Mouse (Mus musculus): ENCODE data around the gene Gm20388.

- TF ChIP-seq CTCF (IDR thresholded peaks at IDR 0.05; ENCODE audit: low read depth, low read length), result no peak
- no peak for TF ChIP-seq GATA1 (IDR thresholded peaks at IDR 0.05; ENCODE audit: borderline replicate concordance, low read length)
- TF ChIP-seq TAL1 (conservative IDR thresholded peaks at IDR 0.05; ENCODE audit: low read depth, low read length), result no peak
- no peak for TF ChIP-seq POLR2AphosphoS5 (IDR thresholded peaks at IDR 0.05; ENCODE audit: insufficient replicate concordance, low read depth, low read length)
Observed at GRCm38 (mm10) chr8:122945775-122946174, 3035.1 kb downstream of the Gm20388 start.

Data from G1E (cell line).